8 mouse cellular contexts compared by ENCODE assay signal in the genomic region with DNA sequence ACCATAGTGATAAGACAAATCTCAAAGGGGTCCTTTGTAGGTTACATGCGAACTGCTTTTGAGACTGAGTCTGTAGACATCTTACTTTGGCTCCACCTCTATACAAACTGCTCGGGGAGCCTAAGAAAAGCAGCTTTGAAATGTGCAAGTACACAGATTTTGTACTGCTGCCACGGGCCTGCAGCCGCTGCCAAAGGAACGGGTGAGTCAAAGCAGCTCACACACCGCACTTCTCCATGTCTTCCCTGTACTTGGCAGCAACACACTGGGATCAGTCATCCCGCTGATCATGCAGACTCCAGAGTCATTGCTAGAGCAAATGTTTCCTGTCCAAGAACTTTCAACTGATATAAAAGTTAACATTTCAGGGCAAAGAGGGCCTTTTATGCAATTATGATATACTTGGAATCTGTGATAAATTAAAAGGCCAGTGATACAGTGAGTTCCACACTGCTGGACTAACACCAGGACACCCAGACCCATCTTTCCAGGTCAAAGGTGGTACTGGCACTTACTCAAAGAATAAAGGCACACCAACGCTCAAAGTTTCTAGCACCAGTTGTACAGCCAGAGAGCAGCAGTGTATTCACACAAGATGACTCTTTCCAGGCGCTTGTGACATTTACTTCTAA.
A peak's percentile ranks its signal among the peaks of the same experiment; 100 is the strongest.
DNase-seq lines count a peak whose midpoint lies in the region; ATAC-seq lines count a peak whose summit lies in the region.

No protein-coding gene starts in this region.

- DNase-seq in hindbrain, embryonic 10.5 days (ENCODE audit: low spot score) = no peak
- DNase-seq in cerebellum, postnatal 36 days = peak; percentile 62 to 74
- peak; percentile 80 for DNase-seq in layer of hippocampus, adult 11-12 months (ENCODE audit: low spot score)
- peak; percentile 72 for DNase-seq in lung, postnatal 14 days
- peak; percentile 80 for DNase-seq in testis, postnatal 14 days (ENCODE audit: low spot score)
- no peak for DNase-seq in spleen, postnatal 14 days (ENCODE audit: low spot score in 2 of 2)

- H3K27me3 ChIP-seq in hindbrain, embryonic 15.5 days = no peaks in the 10 kb centered on the region
- no peaks in the 10 kb centered on the region for H3K27me3 ChIP-seq in hindbrain, embryonic 10.5 days (ENCODE audit: insufficient read depth, poor library complexity, severe bottlenecking)
- H3K27me3 ChIP-seq in heart, embryonic 11.5 days (ENCODE audit: control insufficient read depth, insufficient read depth, low read length) = no peaks in the 10 kb centered on the region

- no peaks in the 10 kb centered on the region for H3K36me3 ChIP-seq in hindbrain, embryonic 15.5 days
- no peaks in the 10 kb centered on the region for H3K36me3 ChIP-seq in hindbrain, embryonic 10.5 days
- H3K36me3 ChIP-seq in heart, embryonic 11.5 days (ENCODE audit: control insufficient read depth, insufficient read depth, low read length) = no peaks in the 10 kb centered on the region

- H3K9me3 ChIP-seq in hindbrain, embryonic 15.5 days = no peaks in the 10 kb centered on the region
- H3K9me3 ChIP-seq in hindbrain, embryonic 10.5 days = no peaks in the 10 kb centered on the region
- H3K9me3 ChIP-seq in heart, embryonic 11.5 days (replicated peaks; ENCODE audit: control insufficient read depth, low read length) = no peaks in the 10 kb centered on the region

- peaks cover 4% of the 10 kb centered on the region; the same call in 1 of the 2 replicates for H3K4me1 ChIP-seq in hindbrain, embryonic 15.5 days (replicated peaks)
- no peaks in the 10 kb centered on the region for H3K4me1 ChIP-seq in hindbrain, embryonic 10.5 days (replicated peaks)
- H3K4me1 ChIP-seq in heart, embryonic 11.5 days (ENCODE audit: control insufficient read depth, insufficient read depth, low read length) = peaks cover 22% of the 10 kb centered on the region

- no peak overlapping the region for H3K4me3 ChIP-seq in hindbrain, embryonic 15.5 days
- no peak overlapping the region for H3K4me3 ChIP-seq in hindbrain, embryonic 10.5 days
- no peak overlapping the region for H3K4me3 ChIP-seq in heart, embryonic 11.5 days (ENCODE audit: low read depth, low read length)

- peak; percentile 85 for ATAC-seq in hindbrain, embryonic 15.5 days (ENCODE audit: low FRiP score, low read depth)
- ATAC-seq in heart, embryonic 11.5 days (replicated peaks; ENCODE audit: insufficient number of reproducible peaks, low FRiP score, low TSS enrichment) = no peak

- no peak overlapping the region for H3K9ac ChIP-seq in hindbrain, embryonic 15.5 days
- H3K9ac ChIP-seq in heart, embryonic 11.5 days (ENCODE audit: low read depth, low read length) = 0 out of 2 replicates have a peak overlapping the region, but pooled peaks have one; percentile 0

- no peak overlapping the region for H3K27ac ChIP-seq in hindbrain, embryonic 15.5 days (replicated peaks)
- H3K27ac ChIP-seq in hindbrain, embryonic 10.5 days = no peak overlapping the region
- H3K27ac ChIP-seq in heart, embryonic 11.5 days (ENCODE audit: low read depth, low read length) = peak overlapping the region; percentile 41; the same call in 1 of the 2 replicates

- 58% methylated on average over 9 of the region's 9 CpGs for WGBS in hindbrain, embryonic 15.5 days
- WGBS in hindbrain, embryonic 10.5 days = 89% methylated on average over 9 of the region's 9 CpGs
- WGBS in heart, embryonic 11.5 days (ENCODE audit: insufficient replicate concordance) = 50% methylated on average over 9 of the region's 9 CpGs

- H3K4me2 ChIP-seq in hindbrain, embryonic 15.5 days = no peak overlapping the region
- H3K4me2 ChIP-seq in heart, embryonic 11.5 days = peak overlapping the region; percentile 17

Comparison
In these comparisons a context has a peak if more than half of its experiments do, and no peak if none do; other contexts are left out.
1. DNase-seq: peak in cerebellum, postnatal 36 days (2 of 2), layer of hippocampus, adult 11-12 months (single experiment), lung, postnatal 14 days (single experiment) and testis, postnatal 14 days (single experiment); none in hindbrain, embryonic 10.5 days (single experiment) and spleen, postnatal 14 days (0 of 2).